Comparison of ENCODE assay signal across 16 mouse cellular contexts in the genomic region with DNA sequence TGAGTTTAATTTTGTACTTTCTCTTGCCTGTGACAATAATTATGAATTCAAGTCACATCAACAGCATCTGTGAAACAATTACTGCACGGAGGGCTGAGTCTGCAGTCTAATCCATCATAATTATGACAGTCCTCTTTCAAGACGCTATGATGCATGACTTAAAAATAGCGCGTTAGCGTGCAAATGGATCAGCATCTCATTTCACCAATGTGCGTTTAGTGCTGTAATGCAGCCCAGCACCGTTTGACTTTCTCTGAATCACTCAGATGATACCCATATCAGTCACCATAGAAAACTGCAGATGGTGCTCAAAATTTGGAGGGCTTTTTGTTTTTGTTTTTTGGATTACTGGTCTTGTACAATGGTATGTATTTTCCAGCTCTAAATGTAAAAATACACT. TPM values are rescaled to one million over a fixed set of nuclear protein-coding genes. Genes with fewer than 3 reads are reported as not detected.
DNase-seq lines count a peak whose midpoint lies in the region; ATAC-seq lines count a peak whose summit lies in the region.
"Had no signal": no experiment of that assay in that cellular context is flagged by ENCODE, and none has a peak within 500 bp of the region (broad histone marks: within the 10 kb centered on the region; RNA-seq: fewer than 3 reads in every experiment).

No protein-coding gene starts in this region.

- H3K27me3 ChIP-seq in hindbrain, embryonic 11.5 days (ENCODE audit: control insufficient read depth, insufficient read depth, low read length), result no peaks in the 10 kb centered on the region
- no peaks in the 10 kb centered on the region for H3K27me3 ChIP-seq in hindbrain, embryonic 10.5 days (ENCODE audit: insufficient read depth, poor library complexity, severe bottlenecking)
- no peaks in the 10 kb centered on the region for H3K27me3 ChIP-seq in hindbrain, embryonic 12.5 days
- no peaks in the 10 kb centered on the region for H3K27me3 ChIP-seq in midbrain, embryonic 14.5 days (ENCODE audit: control insufficient read depth, insufficient read depth, low read length)
- H3K27me3 ChIP-seq: limb, embryonic 13.5 days had no signal

- no peaks in the 10 kb centered on the region for H3K4me1 ChIP-seq in hindbrain, embryonic 11.5 days (replicated peaks; ENCODE audit: control insufficient read depth, insufficient read depth, low read length)
- no peaks in the 10 kb centered on the region for H3K4me1 ChIP-seq in hindbrain, embryonic 10.5 days (replicated peaks)
- H3K4me1 ChIP-seq in hindbrain, embryonic 12.5 days, result no peaks in the 10 kb centered on the region
- H3K4me1 ChIP-seq in midbrain, embryonic 14.5 days (ENCODE audit: control insufficient read depth, insufficient read depth, low read length), result no peaks in the 10 kb centered on the region
- H3K4me1 ChIP-seq: limb, embryonic 13.5 days had no signal

- no peak overlapping the region for H3K27ac ChIP-seq in hindbrain, embryonic 11.5 days (ENCODE audit: low read depth, low read length)
- no peak overlapping the region for H3K27ac ChIP-seq in hindbrain, embryonic 10.5 days
- no peak overlapping the region for H3K27ac ChIP-seq in hindbrain, embryonic 12.5 days
- H3K27ac ChIP-seq in midbrain, embryonic 14.5 days (replicated peaks; ENCODE audit: low read depth, low read length), result no peak overlapping the region
- H3K27ac ChIP-seq: limb, embryonic 13.5 days had no signal

- H3K36me3 ChIP-seq in hindbrain, embryonic 11.5 days (ENCODE audit: control insufficient read depth, insufficient read depth, low read length), result no peaks in the 10 kb centered on the region
- H3K36me3 ChIP-seq in hindbrain, embryonic 10.5 days, result peaks cover 16% of the 10 kb centered on the region; the same call in 1 of the 2 replicates
- 0 out of 2 replicates have a peak, but pooled peaks cover 3% of the 10 kb centered on the region for H3K36me3 ChIP-seq in hindbrain, embryonic 12.5 days
- H3K36me3 ChIP-seq in midbrain, embryonic 14.5 days (ENCODE audit: control insufficient read depth, insufficient read depth, low read length), result no peaks in the 10 kb centered on the region

- no peak overlapping the region for H3K9ac ChIP-seq in hindbrain, embryonic 11.5 days (ENCODE audit: low read depth, low read length)
- H3K9ac ChIP-seq in hindbrain, embryonic 12.5 days, result no peak overlapping the region
- H3K9ac ChIP-seq in midbrain, embryonic 14.5 days (replicated peaks; ENCODE audit: low read length), result no peak overlapping the region
- H3K9ac ChIP-seq: limb, embryonic 13.5 days; lung, embryonic 14.5 days had no signal

- no peak overlapping the region for H3K4me2 ChIP-seq in hindbrain, embryonic 11.5 days (replicated peaks; ENCODE audit: low read depth, low read length)
- H3K4me2 ChIP-seq in hindbrain, embryonic 12.5 days (replicated peaks), result no peak overlapping the region
- no peak overlapping the region for H3K4me2 ChIP-seq in midbrain, embryonic 14.5 days (ENCODE audit: low read length)
- H3K4me2 ChIP-seq: limb, embryonic 13.5 days; lung, embryonic 14.5 days had no signal

- intact Hi-C loops in heart, postnatal 25 days (cut with DNase I), result no loop called here

- peak; percentile 85 for ATAC-seq in hindbrain, embryonic 11.5 days (ENCODE audit: low FRiP score)
- ATAC-seq in hindbrain, embryonic 12.5 days (ENCODE audit: low FRiP score), result peak; percentile 90
- peak; percentile 72; the same call in 1 of the 2 replicates for ATAC-seq in midbrain, embryonic 14.5 days (ENCODE audit: low FRiP score, low TSS enrichment)
- ATAC-seq in inflammation-experienced regulatory T-cells, adult 6 months, result no peak
- ATAC-seq: CD4-positive, CD25-positive, alpha-beta regulatory T cell, adult 4 months had no signal

- WGBS in hindbrain, embryonic 11.5 days, result 72% methylated on average over 7 of the region's 7 CpGs
- 79% methylated on average over 7 of the region's 7 CpGs for WGBS in hindbrain, embryonic 10.5 days
- 44% methylated on average over 7 of the region's 7 CpGs for WGBS in hindbrain, embryonic 12.5 days
- WGBS in midbrain, embryonic 14.5 days, result 32% methylated on average over 7 of the region's 7 CpGs

- no peak overlapping the region for H3K4me3 ChIP-seq in hindbrain, embryonic 11.5 days (ENCODE audit: low read depth, low read length)
- H3K4me3 ChIP-seq in hindbrain, embryonic 10.5 days, result no peak overlapping the region
- H3K4me3 ChIP-seq in hindbrain, embryonic 12.5 days, result no peak overlapping the region
- no peak overlapping the region for H3K4me3 ChIP-seq in midbrain, embryonic 14.5 days (replicated peaks; ENCODE audit: low read depth, low read length)
- H3K4me3 ChIP-seq: limb, embryonic 13.5 days had no signal

- H3K9me3 ChIP-seq in hindbrain, embryonic 11.5 days (ENCODE audit: control insufficient read depth, low read length), result no peaks in the 10 kb centered on the region
- H3K9me3 ChIP-seq in hindbrain, embryonic 10.5 days, result 0 out of 2 replicates have a peak, but pooled peaks cover 3% of the 10 kb centered on the region
- H3K9me3 ChIP-seq in hindbrain, embryonic 12.5 days (replicated peaks), result no peaks in the 10 kb centered on the region; the same call in 1 of the 2 replicates
- H3K9me3 ChIP-seq in midbrain, embryonic 14.5 days (ENCODE audit: control insufficient read depth, low read length), result no peaks in the 10 kb centered on the region
- H3K9me3 ChIP-seq: limb, embryonic 13.5 days had no signal

- peak; percentile 41 for DNase-seq in hindbrain, embryonic 11.5 days (ENCODE audit: low spot score)
- no peak for DNase-seq in hindbrain, embryonic 10.5 days (ENCODE audit: low spot score)
- peak; percentile 72 for DNase-seq in brain, adult 2 months (ENCODE audit: low read depth, low spot score)
- DNase-seq in midbrain, embryonic 14.5 days, result peak; percentile 74
- DNase-seq in heart, postnatal 25 days (ENCODE audit: low spot score), result no peak
- DNase-seq in kidney, postnatal 4 days, result no peak
- DNase-seq: adrenal gland, postnatal 25 days; cerebellum, postnatal 10 days; heart, postnatal 36 days; kidney, postnatal 10 days; lung, embryonic 14.5 days; thymus, postnatal 14 days had no signal

RNA-seq across cellular contexts. Expression of a gene that starts 48.0 kb away (rescaled TPM):
- polyA plus RNA-seq in hindbrain, embryonic 11.5 days (2014; fragmentation: Nextera tagmentation; extraction: Ambion mirVana), result 20.1 and 34.2 TPM in 2 replicates
- polyA plus RNA-seq in hindbrain, embryonic 10.5 days (2016; fragmentation: Nextera tagmentation; extraction: Ambion mirVana), result 16.1 and 20.9 TPM in 2 replicates
- polyA plus RNA-seq in hindbrain, embryonic 12.5 days (2016; fragmentation: Nextera tagmentation; extraction: Ambion mirVana), result 26.1 and 28.3 TPM in 2 replicates
- polyA plus RNA-seq in midbrain, embryonic 14.5 days (2014; fragmentation: Nextera tagmentation; extraction: Ambion mirVana), result 25.6 and 27.3 TPM in 2 replicates
- total RNA-seq in heart, postnatal 25 days (2021), result 10 to 100 TPM; 20.3 to 20.6 TPM
- 10 to 100 TPM; 32.8 to 63.9 (median 50.7) TPM for polyA plus RNA-seq in inflammation-experienced regulatory T-cells, adult 6 months (2017; shearing (Covaris generic))

Comparison
In these comparisons a context has a peak if more than half of its experiments do, and no peak if none do; other contexts are left out.
1. DNase-seq: peak in hindbrain, embryonic 11.5 days (single experiment), brain, adult 2 months (single experiment) and midbrain, embryonic 14.5 days (single experiment); none in hindbrain, embryonic 10.5 days (single experiment), heart, postnatal 25 days (single experiment) and kidney, postnatal 4 days (0 of 2).